Mouse (Mus musculus): Measurements from ENCODE around the gene Ipo9.

- TF ChIP-seq CTCF (IDR thresholded peaks at IDR 0.05; ENCODE audit: low read depth) (no peak), EP300 (IDR thresholded peaks at IDR 0.05; ENCODE audit: low read depth) (no peak)
These were observed 42.2 kb upstream of the Ipo9 start for GRCm38 (mm10) chr1:135472536-135472935.

All from liver, embryonic 14.5 days (tissue).